Mouse (Mus musculus) intestine, embryonic 14.5 days (tissue): ENCODE measurements at regions not wholly inside any gene's neighbourhood (a gene's known extent, or its start where the extent isn't known, plus 50 kb on each side); places are given as distances from the start of the nearest gene placed in this dataset.

ENCODE experiments used
- ATAC-seq: fragments of 200-750 bp; cut with Nextera tagmentation; replicated peaks from 2 replicates; pipeline ENCODE4 v1.8.0; 2017; ENCODE audit warnings: low read depth, moderate number of reproducible peaks, moderate TSS enrichment, moderate library complexity; ENCODE audit not compliant: low FRiP score, low TSS enrichment
- DNase-seq: peaks from one replicate; pipeline ENCODE4 v3.0.0-alpha.2; 2018; ENCODE audit warnings: low spot score
- H3K27ac ChIP-seq: fragments of 300-500 bp; sonication (generic); 2 replicates; pipeline ENCODE4 v1.5.1; 2014; ENCODE audit warnings: low read depth, mild to moderate bottlenecking, control low read depth
- H3K27me3 ChIP-seq: fragments of 300-500 bp; sonication (generic); replicated peaks from 2 replicates; pipeline ENCODE4 v1.6.1; 2014; ENCODE audit warnings: low read length, control low read depth; ENCODE audit not compliant: control insufficient read depth, insufficient read depth
- H3K36me3 ChIP-seq: fragments of 300-500 bp; sonication (generic); 2 replicates; pipeline ENCODE4 v1.6.1; 2014; ENCODE audit warnings: low read length, control low read depth; ENCODE audit not compliant: control insufficient read depth, insufficient read depth
- H3K4me1 ChIP-seq: fragments of 300-500 bp; sonication (generic); replicated peaks from 2 replicates; pipeline ENCODE4 v1.6.1; 2014; ENCODE audit warnings: low read length, control low read depth, mixed read lengths; ENCODE audit not compliant: control insufficient read depth, insufficient read depth
- H3K4me2 ChIP-seq: fragments of 300-500 bp; sonication (generic); 2 replicates; pipeline ENCODE4 v1.6.1; 2014; ENCODE audit warnings: low read length
- H3K4me3 ChIP-seq: fragments of 300-500 bp; sonication (generic); 2 replicates; pipeline ENCODE4 v1.5.1; 2014; ENCODE audit warnings: low read depth, low read length, control low read depth, mixed read lengths
- H3K9ac ChIP-seq: fragments of 300-500 bp; sonication (generic); 2 replicates; pipeline ENCODE4 v1.6.1; 2014; ENCODE audit warnings: mild to moderate bottlenecking, low read length
- H3K9me3 ChIP-seq: fragments of 300-500 bp; sonication (generic); 2 replicates; pipeline ENCODE4 v1.6.1; 2016; ENCODE audit warnings: low read length, control low read depth; ENCODE audit not compliant: control insufficient read depth
- WGBS: fragments of 180-500 bp; shearing (Covaris S2); extraction: QIAGEN DNeasy Blood & Tissue Kit; methylation state at CpG from one replicate; pipeline ENCODE4 v1.1.7; 2014; 5-methylcytosine and 5-hydroxymethylcytosine counted together

GRCm38 (mm10) chr13:97320298-97320697, 79.4 kb downstream of the Enc1 start:
- no peaks in the 10 kb centered on the region for H3K36me3 ChIP-seq
- H3K4me1 ChIP-seq, result peaks cover 7% of the 10 kb centered on the region; the same call in 1 of the 2 replicates
- no peaks in the 10 kb centered on the region for H3K27me3 ChIP-seq
- 0 out of 2 replicates have a peak overlapping the region, but pooled peaks have one; percentile 16 for H3K27ac ChIP-seq
- no peak for DNase-seq
- ATAC-seq, result no peak
- no peak overlapping the region for H3K9ac ChIP-seq
- no peak overlapping the region for H3K4me3 ChIP-seq
- 74% methylated on average over 1 of the region's 1 CpGs for WGBS
- H3K9me3 ChIP-seq, result no peaks in the 10 kb centered on the region
- H3K4me2 ChIP-seq, result no peak overlapping the region

- no peak overlapping the region for H3K4me2 ChIP-seq
- no peak for DNase-seq
- no peak for ATAC-seq
- no peaks in the 10 kb centered on the region for H3K9me3 ChIP-seq
- no peak overlapping the region for H3K9ac ChIP-seq
- WGBS, result 12% methylated on average over 3 of the region's 3 CpGs
- H3K4me1 ChIP-seq, result peaks cover 7% of the 10 kb centered on the region; the same call in 1 of the 2 replicates
- no peaks in the 10 kb centered on the region for H3K36me3 ChIP-seq
- no peak overlapping the region for H3K27ac ChIP-seq
- no peak overlapping the region for H3K4me3 ChIP-seq
- no peaks in the 10 kb centered on the region for H3K27me3 ChIP-seq
Measured at GRCm38 (mm10) chr13:97317633-97318032, 76.7 kb downstream of the Enc1 start.

- ATAC-seq, result no peak
- no peak overlapping the region for H3K27ac ChIP-seq
- no peak overlapping the region for H3K9ac ChIP-seq
- no peak for DNase-seq
- H3K4me3 ChIP-seq, result no peak overlapping the region
- H3K4me2 ChIP-seq, result no peak overlapping the region
- no peaks in the 10 kb centered on the region for H3K27me3 ChIP-seq
- no peaks in the 10 kb centered on the region for H3K36me3 ChIP-seq
- no peaks in the 10 kb centered on the region for H3K9me3 ChIP-seq
- H3K4me1 ChIP-seq, result peaks cover 11% of the 10 kb centered on the region; the same call in 1 of the 2 replicates
- 80% methylated on average over 16 of the region's 16 CpGs for WGBS
Measured at GRCm38 (mm10) chr13:97312420-97313370, 71.8 kb downstream of the Enc1 start.

- Histone ChIP-seq H3K27me3 (no peaks in the 10 kb centered on the region), H3K27ac (peak overlapping the region; percentile 30; the same call in 1 of the 2 replicates), H3K4me1 (peaks cover 4% of the 10 kb centered on the region; the same call in 1 of the 2 replicates), H3K4me2 (no peak overlapping the region), H3K36me3 (no peaks in the 10 kb centered on the region), H3K9me3 (no peaks in the 10 kb centered on the region), H3K9ac (no peak overlapping the region), H3K4me3 (no peak overlapping the region)
- DNase-seq (no peak), ATAC-seq (no peak)
- WGBS, result 29% methylated on average over 4 of the region's 4 CpGs
Measured at GRCm38 (mm10) chr13:97311340-97311739, 70.4 kb downstream of the Enc1 start.

- Histone ChIP-seq H3K4me1 (peaks cover 4% of the 10 kb centered on the region; the same call in 1 of the 2 replicates), H3K9me3 (no peaks in the 10 kb centered on the region), H3K4me3 (no peak overlapping the region), H3K9ac (no peak overlapping the region), H3K27me3 (no peaks in the 10 kb centered on the region), H3K27ac (peak overlapping the region; percentile 30; the same call in 1 of the 2 replicates), H3K4me2 (no peak overlapping the region), H3K36me3 (no peaks in the 10 kb centered on the region)
- ATAC-seq (0 out of 2 replicates have a peak, but pooled peaks have one; percentile 13), DNase-seq (no peak)
- WGBS, result 73% methylated on average over 3 of the region's 3 CpGs
Measured at GRCm38 (mm10) chr13:97310855-97311189, 69.9 kb downstream of the Enc1 start.

GRCm38 (mm10) chr13:97310186-97310854, 69.4 kb downstream of the Enc1 start:
- 60% methylated on average over 8 of the region's 8 CpGs for WGBS
- Histone ChIP-seq H3K4me2 (no peak overlapping the region), H3K9ac (no peak overlapping the region), H3K27ac (0 out of 2 replicates have a peak overlapping the region, but pooled peaks have one; percentile 30), H3K36me3 (no peaks in the 10 kb centered on the region), H3K4me3 (no peak overlapping the region), H3K27me3 (no peaks in the 10 kb centered on the region), H3K9me3 (no peaks in the 10 kb centered on the region), H3K4me1 (peaks cover 4% of the 10 kb centered on the region; the same call in 1 of the 2 replicates)
- ATAC-seq, result peak; percentile 74
- DNase-seq, result no peak

GRCm38 (mm10) chr13:97309411-97309810, 68.5 kb downstream of the Enc1 start:
- 70% methylated on average over 3 of the region's 3 CpGs for WGBS
- Histone ChIP-seq H3K9me3 (no peaks in the 10 kb centered on the region), H3K36me3 (no peaks in the 10 kb centered on the region), H3K4me2 (no peak overlapping the region), H3K27me3 (no peaks in the 10 kb centered on the region), H3K4me1 (peaks cover 4% of the 10 kb centered on the region; the same call in 1 of the 2 replicates), H3K4me3 (no peak overlapping the region), H3K9ac (no peak overlapping the region), H3K27ac (no peak overlapping the region)
- no peak for ATAC-seq
- no peak for DNase-seq

- Histone ChIP-seq H3K27ac (no peak overlapping the region), H3K27me3 (no peaks in the 10 kb centered on the region), H3K4me2 (no peak overlapping the region), H3K36me3 (no peaks in the 10 kb centered on the region), H3K4me1 (peaks cover 4% of the 10 kb centered on the region; the same call in 1 of the 2 replicates), H3K9ac (no peak overlapping the region), H3K4me3 (no peak overlapping the region), H3K9me3 (no peaks in the 10 kb centered on the region)
- ATAC-seq, result no peak
- no peak for DNase-seq
- 94% methylated on average over 2 of the region's 2 CpGs for WGBS
Measured at GRCm38 (mm10) chr13:97308431-97308830, 67.5 kb downstream of the Enc1 start.
